Mouse (Mus musculus): ENCODE results near the gene Lrrc25. TPM values are rescaled to one million over a fixed set of nuclear protein-coding genes. Genes with fewer than 3 reads are reported as not detected.

The Lrrc25 gene
- polyA plus RNA-seq, 1 experiment from 2014 or later, result 2.1 TPM

DNA sequence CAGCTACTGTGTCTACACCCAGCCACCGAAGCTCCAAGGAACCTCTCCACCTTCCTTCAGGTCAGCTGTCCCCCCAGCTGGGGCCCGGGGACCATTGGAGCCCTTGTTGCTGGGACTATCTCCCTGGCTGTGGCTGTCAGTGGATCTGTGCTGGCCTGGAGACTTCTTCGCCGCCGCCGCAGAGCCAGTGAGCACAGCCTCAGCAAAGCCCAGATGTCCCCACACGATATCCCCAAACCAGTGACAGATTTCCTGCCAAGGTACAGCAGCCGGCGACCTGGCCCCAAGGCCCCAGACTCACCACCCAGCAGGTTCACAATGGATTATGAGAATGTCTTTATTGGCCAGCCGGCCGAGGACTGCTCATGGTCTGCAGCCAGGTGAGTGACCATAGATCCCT is 2.0 kb downstream of the Lrrc25 start:
- Histone ChIP-seq H3K4me3 (ENCODE audit: low read depth, low read length) (no peak overlapping the region), H3K9ac (ENCODE audit: low read depth, low read length) (no peak overlapping the region)
- WGBS, result 82% methylated on average over 11 of the region's 11 CpGs

DNA sequence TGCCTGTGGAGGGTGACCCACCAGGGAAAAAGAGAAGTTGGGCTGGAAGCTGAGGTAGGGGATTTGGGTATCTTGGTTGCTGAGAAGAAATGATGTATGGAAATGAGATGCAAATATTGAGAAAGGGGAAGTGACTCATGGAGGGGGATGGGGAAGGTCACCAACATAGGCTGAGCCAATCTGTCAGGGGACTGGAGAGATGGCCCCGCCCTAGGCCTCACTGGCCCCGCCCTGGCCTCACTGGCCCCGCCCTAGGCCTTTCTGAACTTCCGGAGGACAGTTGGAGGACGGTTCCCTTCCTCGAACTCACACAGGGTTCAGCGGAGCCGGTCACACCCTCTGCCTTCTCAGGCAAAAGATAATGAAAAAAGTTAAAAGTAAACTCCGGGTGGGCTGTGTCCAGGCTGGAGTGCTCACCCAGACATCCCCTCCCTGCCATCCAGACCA is 3.0 kb downstream of the Lrrc25 start:
- Histone ChIP-seq H3K4me1 (replicated peaks; ENCODE audit: control insufficient read depth, insufficient read depth, low read length) (no peaks in the 10 kb centered on the region), H3K36me3 (ENCODE audit: control insufficient read depth, insufficient read depth) (no peaks in the 10 kb centered on the region), H3K4me2 (replicated peaks; ENCODE audit: low read depth) (no peak overlapping the region; the same call in 1 of the 2 replicates), H3K9me3 (ENCODE audit: control insufficient read depth) (no peaks in the 10 kb centered on the region), H3K27me3 (replicated peaks; ENCODE audit: control insufficient read depth, insufficient read depth, low read length) (no peaks in the 10 kb centered on the region), H3K27ac (ENCODE audit: low read depth, low read length) (no peak overlapping the region), H3K9ac (ENCODE audit: low read depth, low read length) (no peak overlapping the region), H3K4me3 (ENCODE audit: low read depth, low read length) (no peak overlapping the region)
- no peak for TF ChIP-seq CTCF (IDR thresholded peaks at IDR 0.05; ENCODE audit: low read depth)
- 24% methylated on average over 9 of the region's 9 CpGs for WGBS
- ATAC-seq, result peak; percentile 77

More for the DNA sequence above, 2.0 kb downstream of the Lrrc25 start:
- Histone ChIP-seq H3K27me3 (replicated peaks; ENCODE audit: control insufficient read depth, insufficient read depth, low read length) (no peaks in the 10 kb centered on the region), H3K36me3 (ENCODE audit: control insufficient read depth, insufficient read depth) (no peaks in the 10 kb centered on the region), H3K4me2 (replicated peaks; ENCODE audit: low read depth) (no peak overlapping the region; the same call in 1 of the 2 replicates), H3K9me3 (ENCODE audit: control insufficient read depth) (no peaks in the 10 kb centered on the region), H3K27ac (ENCODE audit: low read depth, low read length) (no peak overlapping the region), H3K4me1 (replicated peaks; ENCODE audit: control insufficient read depth, insufficient read depth, low read length) (no peaks in the 10 kb centered on the region)
- no peak for ATAC-seq
- TF ChIP-seq CTCF (IDR thresholded peaks at IDR 0.05; ENCODE audit: low read depth), result no peak

DNA sequence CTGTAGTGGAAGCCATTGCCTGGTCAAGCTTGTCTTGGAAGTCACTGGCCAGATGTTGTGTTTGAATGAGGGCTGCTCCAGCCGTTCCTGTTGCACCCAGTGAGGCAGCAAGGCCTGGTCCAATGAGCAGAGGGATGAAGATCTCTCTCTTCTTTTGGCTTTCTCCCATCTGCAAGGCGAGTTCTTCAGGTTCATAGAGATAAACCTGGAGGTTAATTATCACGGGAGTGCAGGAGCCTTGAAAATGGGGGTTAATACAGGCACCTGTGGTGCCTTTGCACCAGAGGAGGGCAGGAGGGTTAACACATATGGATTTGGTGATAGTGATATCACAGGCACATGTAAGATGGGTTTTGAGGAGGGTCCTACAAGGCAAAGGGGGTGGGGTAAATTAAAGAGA is 6.3 kb downstream of the Lrrc25 start:
- no peaks in the 10 kb centered on the region for H3K36me3 ChIP-seq (ENCODE audit: control insufficient read depth, insufficient read depth)
- no peak for ATAC-seq
- H3K9me3 ChIP-seq (ENCODE audit: control insufficient read depth), result no peaks in the 10 kb centered on the region
- no peaks in the 10 kb centered on the region for H3K27me3 ChIP-seq (replicated peaks; ENCODE audit: control insufficient read depth, insufficient read depth, low read length)
- no peak overlapping the region for H3K27ac ChIP-seq (ENCODE audit: low read depth, low read length)
- no peak for TF ChIP-seq CTCF (IDR thresholded peaks at IDR 0.05; ENCODE audit: low read depth)
- no peak overlapping the region for H3K9ac ChIP-seq (ENCODE audit: low read depth, low read length)
- WGBS, result 41% methylated on average over 3 of the region's 3 CpGs
- H3K4me2 ChIP-seq (replicated peaks; ENCODE audit: low read depth), result no peak overlapping the region
- H3K4me1 ChIP-seq (replicated peaks; ENCODE audit: control insufficient read depth, insufficient read depth, low read length), result no peaks in the 10 kb centered on the region
- H3K4me3 ChIP-seq (ENCODE audit: low read depth, low read length), result no peak overlapping the region

DNA sequence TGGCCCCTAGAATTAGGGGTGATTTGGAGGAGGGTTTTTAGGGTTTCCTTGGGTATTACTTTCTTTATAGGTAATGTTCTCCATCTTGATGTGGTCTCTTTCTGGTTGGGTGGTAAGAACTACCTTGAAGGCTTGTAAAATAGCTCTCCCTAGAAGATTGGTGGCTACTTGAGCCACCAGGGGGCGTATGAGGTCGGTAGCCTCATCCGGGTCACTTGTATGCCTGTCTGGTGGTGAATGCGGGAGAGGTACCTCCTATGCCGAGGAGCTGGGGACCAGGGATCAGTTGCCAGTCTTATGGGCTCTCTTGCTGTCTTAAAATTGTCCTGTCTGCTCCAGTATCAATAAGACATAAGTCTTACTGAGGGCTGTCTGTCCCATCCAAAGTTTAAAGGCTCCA is 9.1 kb downstream of the Lrrc25 start:
- no peaks in the 10 kb centered on the region for H3K27me3 ChIP-seq (replicated peaks; ENCODE audit: control insufficient read depth, insufficient read depth, low read length)
- H3K4me3 ChIP-seq (ENCODE audit: low read depth, low read length), result no peak overlapping the region
- H3K27ac ChIP-seq (ENCODE audit: low read depth, low read length), result no peak overlapping the region
- WGBS, result 17% methylated on average over 5 of the region's 5 CpGs
- H3K4me1 ChIP-seq (replicated peaks; ENCODE audit: control insufficient read depth, insufficient read depth, low read length), result no peaks in the 10 kb centered on the region
- peak; percentile 84 for TF ChIP-seq CTCF (IDR thresholded peaks at IDR 0.05; ENCODE audit: low read depth)
- no peak overlapping the region for H3K4me2 ChIP-seq (replicated peaks; ENCODE audit: low read depth)
- H3K36me3 ChIP-seq (ENCODE audit: control insufficient read depth, insufficient read depth), result no peaks in the 10 kb centered on the region
- no peaks in the 10 kb centered on the region for H3K9me3 ChIP-seq (ENCODE audit: control insufficient read depth)
- H3K9ac ChIP-seq (ENCODE audit: low read depth, low read length), result no peak overlapping the region
- no peak for ATAC-seq

DNA sequence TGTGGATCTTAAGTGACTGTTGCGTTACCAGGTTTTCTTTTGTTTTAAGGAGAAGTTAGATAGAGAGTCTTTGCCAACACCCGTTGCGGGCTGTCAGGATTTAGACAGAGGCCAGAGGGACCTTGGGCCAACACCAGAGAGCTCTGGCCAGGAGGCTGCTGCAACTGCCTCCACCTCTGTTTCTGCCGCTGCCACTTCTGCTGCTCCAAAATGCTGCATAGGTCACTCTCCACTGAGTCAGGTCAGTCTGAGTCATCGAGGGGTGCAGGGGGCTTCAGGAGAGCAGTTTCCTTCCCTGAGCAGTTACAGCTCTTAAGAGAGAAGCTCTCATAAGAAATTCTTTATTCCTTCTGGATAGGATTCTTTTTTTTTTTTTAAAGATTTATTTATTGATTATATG is 11.1 kb downstream of the Lrrc25 start:
- H3K4me3 ChIP-seq (ENCODE audit: low read depth, low read length), result no peak overlapping the region
- 93% methylated on average over 5 of the region's 5 CpGs for WGBS
- no peak for ATAC-seq

GRCm38 (mm10) chr8:70628986-70629490 is 13.1 kb downstream of the Lrrc25 start:
- H3K27me3 ChIP-seq (replicated peaks; ENCODE audit: control insufficient read depth, insufficient read depth, low read length), result no peaks in the 10 kb centered on the region
- H3K4me1 ChIP-seq (replicated peaks; ENCODE audit: control insufficient read depth, insufficient read depth, low read length), result no peaks in the 10 kb centered on the region
- 56% methylated on average over 7 of the region's 7 CpGs for WGBS
- H3K9ac ChIP-seq (ENCODE audit: low read depth, low read length), result 0 out of 2 replicates have a peak overlapping the region, but pooled peaks have one; percentile 44
- 0 out of 2 replicates have a peak overlapping the region, but pooled peaks have one; percentile 46 for H3K27ac ChIP-seq (ENCODE audit: low read depth, low read length)
- H3K36me3 ChIP-seq (ENCODE audit: control insufficient read depth, insufficient read depth), result no peaks in the 10 kb centered on the region
- H3K9me3 ChIP-seq (ENCODE audit: control insufficient read depth), result no peaks in the 10 kb centered on the region
- no peak for TF ChIP-seq CTCF (IDR thresholded peaks at IDR 0.05; ENCODE audit: low read depth)
- H3K4me2 ChIP-seq (replicated peaks; ENCODE audit: low read depth), result peak overlapping the region; percentile 67
- H3K4me3 ChIP-seq (ENCODE audit: low read depth, low read length), result no peak overlapping the region
- ATAC-seq, result no peak

More for the DNA sequence above, 11.1 kb downstream of the Lrrc25 start:
- Histone ChIP-seq H3K9ac (ENCODE audit: low read depth, low read length) (no peak overlapping the region), H3K27me3 (replicated peaks; ENCODE audit: control insufficient read depth, insufficient read depth, low read length) (no peaks in the 10 kb centered on the region), H3K27ac (ENCODE audit: low read depth, low read length) (no peak overlapping the region), H3K4me1 (replicated peaks; ENCODE audit: control insufficient read depth, insufficient read depth, low read length) (no peaks in the 10 kb centered on the region), H3K36me3 (ENCODE audit: control insufficient read depth, insufficient read depth) (no peaks in the 10 kb centered on the region), H3K4me2 (replicated peaks; ENCODE audit: low read depth) (no peak overlapping the region), H3K9me3 (ENCODE audit: control insufficient read depth) (no peaks in the 10 kb centered on the region)
- TF ChIP-seq CTCF (IDR thresholded peaks at IDR 0.05; ENCODE audit: low read depth), result no peak

Measured in intestine, postnatal 0 days (tissue).